Mouse (Mus musculus) heart, adult 2 months (tissue): ENCODE results near the gene Rps27. TPM values are rescaled to one million over a fixed set of nuclear protein-coding genes. Genes with fewer than 3 reads are reported as not detected.
"Not testable (repeated sequence)": the region's sequence is repeated elsewhere in the genome, so short reads cannot be mapped to it uniquely, and the experiment has no call there.

Experiments used
- DNase-seq, 2 experiments: peaks; one replicate each; pipeline ENCODE4 v3.0.0; 2021
- H3K27ac ChIP-seq: fragments of 200-600 bp; 2 replicates; pipeline ENCODE4 v1.8.1; 2022
- H3K27me3 ChIP-seq: fragments of 200-500 bp; 2 replicates; pipeline ENCODE4 v1.6.1; 2012; ENCODE audit warnings: mild to moderate bottlenecking, low read length, inconsistent platforms, mixed read lengths; ENCODE audit not compliant: control insufficient read depth, insufficient read depth
- H3K36me3 ChIP-seq: fragments of 200-500 bp; 2 replicates; pipeline ENCODE4 v1.6.1; 2012; ENCODE audit warnings: low read length, inconsistent platforms; ENCODE audit not compliant: control insufficient read depth, insufficient read depth
- H3K4me1 ChIP-seq: fragments of 200-500 bp; 2 replicates; pipeline ENCODE4 v1.6.1; 2011; ENCODE audit warnings: low read length; ENCODE audit not compliant: control insufficient read depth, insufficient read depth
- H3K4me3 ChIP-seq: fragments of 200-600 bp; 2 replicates; pipeline ENCODE4 v1.8.1; 2022
- H3K79me2 ChIP-seq: fragments of 200-500 bp; replicated peaks from 2 replicates; pipeline ENCODE4 v1.6.1; 2012; ENCODE audit warnings: mild to moderate bottlenecking, inconsistent platforms, low read length, moderate library complexity, mixed read lengths; ENCODE audit not compliant: control insufficient read depth, insufficient read depth
- H3K9ac ChIP-seq: fragments of 200-500 bp; 2 replicates; pipeline ENCODE4 v1.6.1; 2012; ENCODE audit warnings: low read depth, mild to moderate bottlenecking, control low read depth, inconsistent platforms, low read length, mixed read lengths
- CTCF ChIP-seq: fragments of 200-600 bp; IDR thresholded peaks from 2 replicates; pipeline ENCODE4 v1.8.1; 2022; ENCODE audit warnings: antibody characterized with exemption, mild to moderate bottlenecking, moderate library complexity
- EP300 ChIP-seq: fragments of 200-500 bp; IDR thresholded peaks from 2 replicates; pipeline ENCODE4 v1.6.1; 2011; ENCODE audit warnings: low read depth, low read length, control low read depth; ENCODE audit not compliant: insufficient read depth
- POLR2A ChIP-seq: fragments of 200-500 bp; IDR thresholded peaks from 2 replicates; pipeline ENCODE4 v1.6.1; 2011; ENCODE audit warnings: mild to moderate bottlenecking, low read depth, low read length, control low read depth; ENCODE audit not compliant: insufficient read depth
- WGBS: fragments of 180-500 bp; shearing (Covaris S2); methylation state at CpG from one replicate; pipeline ENCODE4 v1.1.7; 2018; 5-methylcytosine and 5-hydroxymethylcytosine counted together
- intact Hi-C: fragments of 180-260 bp; cut with DNase I; formaldehyde crosslinking; loops from one replicate; pipeline ENCODE4 v1.15.1; 2025
- polyA plus RNA-seq: library from polyadenylated mRNA; depleted of rRNA; stranded (reverse); fragments of >200 nt; gene quantifications from 2 replicates; pipeline ENCODE4 v1.2.3, GENCODE M21; 2012
- total RNA-seq, 2 experiments: library from RNA; stranded (reverse); gene quantifications; 2 replicates each; pipeline ENCODE4 v1.2.3; 2021

Gene Rps27
- total and polyA plus RNA-seq, 3 experiments: 696 to 1,280 (median 1,040) TPM

GRCm38 (mm10) chr3:90254419-90255193 is 41.2 kb upstream of the Rps27 start:
- intact Hi-C loops: loop anchor here (2.0 kb wide), 2 partner anchors 24 to 34 kb away; partner anchors contain the start of gene Jtb
- Histone ChIP-seq H3K4me1 (peaks cover 7% of the 10 kb centered on the region), H3K27ac (peak overlapping the region; percentile 92), H3K79me2 (peaks cover 3% of the 10 kb centered on the region; the same call in 1 of the 2 replicates), H3K27me3 (no peaks in the 10 kb centered on the region), H3K4me3 (peak overlapping the region; percentile 80), H3K36me3 (no peaks in the 10 kb centered on the region; the same call in 1 of the 2 replicates), H3K9ac (peak overlapping the region; percentile 95)
- no peak for DNase-seq
- TF ChIP-seq POLR2A (no peak), EP300 (no peak), CTCF (no peak)
- WGBS: 1% methylated on average over 41 of the region's 41 CpGs

GRCm38 (mm10) chr3:90253653-90254418 is 40.4 kb upstream of the Rps27 start, which contains the start of gene Crtc2:
Gene Crtc2 (plus strand): TSS chr3:90254163.
- intact Hi-C loops: loop anchor here (2.0 kb wide), 2 partner anchors 23 to 33 kb away; partner anchors contain the start of gene Jtb

GRCm38 (mm10) chr3:90253174-90253573 is 39.7 kb upstream of the Rps27 start:
- H3K9ac ChIP-seq, H3K27me3 ChIP-seq, H3K79me2 ChIP-seq, intact Hi-C loops, DNase-seq, H3K36me3 ChIP-seq, H3K4me1 ChIP-seq, H3K4me3 ChIP-seq, H3K27ac ChIP-seq: not testable (repeated sequence)
- 68% methylated on average over 1 of the region's 1 CpGs for WGBS

More at GRCm38 (mm10) chr3:90253653-90254418, 40.4 kb upstream of the Rps27 start, which contains the start of gene Crtc2:
- H3K36me3 ChIP-seq: no peaks in the 10 kb centered on the region; the same call in 1 of the 2 replicates
- H3K4me3 ChIP-seq: peak within 1 kb of the TSS; percentile 80
- no peaks in the 10 kb centered on the region for H3K27me3 ChIP-seq
- peaks cover 7% of the 10 kb centered on the region for H3K4me1 ChIP-seq
- peaks cover 3% of the 10 kb centered on the region; the same call in 1 of the 2 replicates for H3K79me2 ChIP-seq
- H3K9ac ChIP-seq: peak within 1 kb of the TSS; percentile 95
- peak; percentile 92 to 98 for DNase-seq
- under 1% methylated on average over 40 of the region's 40 CpGs for WGBS
- H3K27ac ChIP-seq: peak within 1 kb of the TSS; percentile 92
- TF ChIP-seq CTCF: no peak
- TF ChIP-seq EP300: peak; percentile 87; the same call in 1 of the 2 replicates
- 0 out of 2 replicates have a peak, but pooled peaks have one; percentile 16 for TF ChIP-seq POLR2A

- H3K4me3 ChIP-seq, H3K79me2 ChIP-seq, H3K27ac ChIP-seq, H3K9ac ChIP-seq, H3K36me3 ChIP-seq, DNase-seq, H3K4me1 ChIP-seq, intact Hi-C loops, H3K27me3 ChIP-seq: not testable (repeated sequence)
- 67% methylated on average over 2 of the region's 2 CpGs for WGBS
Observed at GRCm38 (mm10) chr3:90252659-90253058, 39.2 kb upstream of the Rps27 start.

- intact Hi-C loops, H3K79me2 ChIP-seq, DNase-seq, H3K36me3 ChIP-seq, H3K27ac ChIP-seq, H3K9ac ChIP-seq, H3K27me3 ChIP-seq, H3K4me3 ChIP-seq, H3K4me1 ChIP-seq: not testable (repeated sequence)
- WGBS: 81% methylated on average over 11 of the region's 12 CpGs
Observed at GRCm38 (mm10) chr3:90251731-90252226, 38.3 kb upstream of the Rps27 start.

GRCm38 (mm10) chr3:90250791-90251190 is 37.3 kb upstream of the Rps27 start:
- H3K79me2 ChIP-seq: peaks cover 3% of the 10 kb centered on the region; the same call in 1 of the 2 replicates
- WGBS: 55% methylated on average over 6 of the region's 6 CpGs
- no peak overlapping the region for H3K9ac ChIP-seq
- H3K4me1 ChIP-seq: peaks cover 8% of the 10 kb centered on the region
- intact Hi-C loops: no loop called here
- DNase-seq: no peak
- TF ChIP-seq CTCF (no peak), POLR2A (no peak), EP300 (no peak)
- no peaks in the 10 kb centered on the region; the same call in 1 of the 2 replicates for H3K36me3 ChIP-seq
- H3K4me3 ChIP-seq: no peak overlapping the region
- H3K27ac ChIP-seq: no peak overlapping the region
- H3K27me3 ChIP-seq: no peaks in the 10 kb centered on the region
